Mouse (Mus musculus): ENCODE results near the gene Leap2. TPM values are rescaled to one million over a fixed set of nuclear protein-coding genes. Genes with fewer than 3 reads are reported as not detected.
A peak's percentile ranks its signal among the peaks of the same experiment; 100 is the strongest.

The Leap2 gene
- polyA plus RNA-seq, 1 experiment: not detected

GRCm38 (mm10) chr11:53456474-53457371 is 33.8 kb upstream of the Leap2 start, which contains the start of the genes Gm10447 and Shroom1:
Gene Gm10447, minus strand, starts transcription at chr11:53457110.
Gene Shroom1, plus strand, starts transcription at chr11:53457205.
- Histone ChIP-seq H3K79me2 (ENCODE audit: control insufficient read depth, insufficient read depth) (no peaks in the 10 kb centered on the region), H3K79me3 (ENCODE audit: low read depth) (no peaks in the 10 kb centered on the region), H3K4me3 (ENCODE audit: insufficient read depth, poor library complexity, severe bottlenecking) (peak within 1 kb of the TSS; percentile 29), H3K36me3 (ENCODE audit: control insufficient read depth, insufficient read depth) (no peaks in the 10 kb centered on the region), H3ac (ENCODE audit: control insufficient read depth, insufficient read length, low read depth) (peak within 1 kb of the TSS; percentile 71), H3K27me3 (ENCODE audit: control insufficient read depth, insufficient read depth, insufficient read length) (no peaks in the 10 kb centered on the region)
- TF ChIP-seq CTCF (IDR thresholded peaks at IDR 0.05; ENCODE audit: control insufficient read depth, insufficient read depth, insufficient read length) (peak; percentile 26), MYOG (IDR thresholded peaks at IDR 0.05; ENCODE audit: control insufficient read depth, extremely low read depth, insufficient read length) (no peak)

DNA sequence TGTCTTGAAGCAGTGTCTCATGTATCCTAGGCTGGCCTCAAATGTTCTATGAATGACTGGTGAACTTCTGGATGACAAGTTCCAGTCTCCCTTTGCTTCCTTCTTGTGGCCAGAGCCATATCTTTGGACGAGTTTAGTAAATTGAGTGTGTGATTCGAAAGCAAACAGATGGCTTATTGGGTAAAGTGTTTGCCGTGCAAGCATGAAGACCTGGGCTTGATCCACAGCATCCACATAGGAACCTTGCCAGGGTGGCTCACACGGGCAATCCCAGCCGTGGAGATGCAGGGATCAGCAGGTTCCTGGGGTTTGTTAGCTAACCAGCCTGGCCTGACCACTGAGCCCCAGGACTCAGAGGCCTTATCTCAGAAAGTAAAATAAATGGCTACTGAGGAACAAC is 30.1 kb upstream of the Leap2 start:
- Histone ChIP-seq H3K36me3 (ENCODE audit: control insufficient read depth, insufficient read depth) (no peaks in the 10 kb centered on the region), H3ac (ENCODE audit: control insufficient read depth, insufficient read length, low read depth) (no peak overlapping the region), H3K79me2 (ENCODE audit: control insufficient read depth, insufficient read depth) (no peaks in the 10 kb centered on the region), H3K79me3 (ENCODE audit: low read depth) (no peaks in the 10 kb centered on the region), H3K27me3 (ENCODE audit: control insufficient read depth, insufficient read depth, insufficient read length) (peaks cover 10% of the 10 kb centered on the region), H3K4me3 (ENCODE audit: insufficient read depth, poor library complexity, severe bottlenecking) (no peak overlapping the region)
- TF ChIP-seq CTCF (IDR thresholded peaks at IDR 0.05; ENCODE audit: control insufficient read depth, insufficient read depth, insufficient read length) (no peak), USF1 (IDR thresholded peaks at IDR 0.05; ENCODE audit: low read depth) (no peak), CEBPB (IDR thresholded peaks at IDR 0.05; ENCODE audit: low read depth) (no peak)

DNA sequence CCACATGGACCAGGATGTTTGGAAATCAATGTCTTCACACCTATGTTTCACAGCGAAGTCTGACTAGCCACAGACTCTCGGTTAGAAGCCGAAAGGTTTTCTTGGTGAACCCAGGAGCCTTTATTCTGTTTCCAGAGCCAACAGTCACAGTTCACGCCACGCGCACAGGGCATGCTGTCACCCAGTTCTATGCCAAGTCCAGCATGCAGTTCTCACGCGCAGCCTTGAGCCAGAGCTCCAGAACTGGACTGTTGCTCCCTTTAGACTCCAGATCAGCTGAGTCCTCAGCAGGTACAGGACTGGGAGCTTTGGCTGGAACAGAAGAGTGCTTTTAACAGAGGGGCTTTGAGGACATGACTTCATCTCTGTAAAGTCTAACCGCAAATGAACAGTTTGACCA is 29.4 kb upstream of the Leap2 start:
- no peak overlapping the region for H3K4me3 ChIP-seq (ENCODE audit: insufficient read depth, poor library complexity, severe bottlenecking)
- H3K79me2 ChIP-seq (ENCODE audit: control insufficient read depth, insufficient read depth): no peaks in the 10 kb centered on the region
- no peaks in the 10 kb centered on the region for H3K36me3 ChIP-seq (ENCODE audit: control insufficient read depth, insufficient read depth)
- H3K79me3 ChIP-seq (ENCODE audit: low read depth): no peaks in the 10 kb centered on the region
- H3ac ChIP-seq (ENCODE audit: control insufficient read depth, insufficient read length, low read depth): no peak overlapping the region
- peaks cover 10% of the 10 kb centered on the region for H3K27me3 ChIP-seq (ENCODE audit: control insufficient read depth, insufficient read depth, insufficient read length)
- TF ChIP-seq CEBPB (IDR thresholded peaks at IDR 0.05; ENCODE audit: low read depth) (no peak), CTCF (IDR thresholded peaks at IDR 0.05; ENCODE audit: control insufficient read depth, insufficient read depth, insufficient read length) (no peak), MYOD1 (IDR thresholded peaks at IDR 0.05; ENCODE audit: control insufficient read depth, insufficient read length, low read depth) (no peak), USF1 (IDR thresholded peaks at IDR 0.05; ENCODE audit: low read depth) (no peak), MYOG (IDR thresholded peaks at IDR 0.05; ENCODE audit: control insufficient read depth, extremely low read depth, insufficient read length) (no peak), MAX (IDR thresholded peaks at IDR 0.05) (no peak), FOSL1 (IDR thresholded peaks at IDR 0.05; ENCODE audit: insufficient read depth, low read length, poor library complexity, severe bottlenecking) (no peak)

GRCm38 (mm10) chr11:53451361-53451760 is 28.4 kb upstream of the Leap2 start:
- no peak for TF ChIP-seq FOSL1 (IDR thresholded peaks at IDR 0.05; ENCODE audit: insufficient read depth, low read length, poor library complexity, severe bottlenecking)
- TF ChIP-seq MYOG (IDR thresholded peaks at IDR 0.05; ENCODE audit: control insufficient read depth, extremely low read depth, insufficient read length): no peak
- TF ChIP-seq MYOD1 (IDR thresholded peaks at IDR 0.05; ENCODE audit: control insufficient read depth, insufficient read length, low read depth): no peak
- no peak for TF ChIP-seq USF1 (IDR thresholded peaks at IDR 0.05; ENCODE audit: low read depth)
- no peak for TF ChIP-seq CEBPB (IDR thresholded peaks at IDR 0.05; ENCODE audit: low read depth)
- no peak for TF ChIP-seq CTCF (IDR thresholded peaks at IDR 0.05; ENCODE audit: control insufficient read depth, insufficient read depth, insufficient read length)
- TF ChIP-seq MAX (IDR thresholded peaks at IDR 0.05): no peak
- Histone ChIP-seq H3K4me3 (ENCODE audit: insufficient read depth, poor library complexity, severe bottlenecking) (no peak overlapping the region), H3K79me2 (ENCODE audit: control insufficient read depth, insufficient read depth) (no peaks in the 10 kb centered on the region), H3ac (ENCODE audit: control insufficient read depth, insufficient read length, low read depth) (no peak overlapping the region), H3K27me3 (ENCODE audit: control insufficient read depth, insufficient read depth, insufficient read length) (peaks cover 10% of the 10 kb centered on the region), H3K79me3 (ENCODE audit: low read depth) (no peaks in the 10 kb centered on the region), H3K36me3 (ENCODE audit: control insufficient read depth, insufficient read depth) (no peaks in the 10 kb centered on the region)

DNA sequence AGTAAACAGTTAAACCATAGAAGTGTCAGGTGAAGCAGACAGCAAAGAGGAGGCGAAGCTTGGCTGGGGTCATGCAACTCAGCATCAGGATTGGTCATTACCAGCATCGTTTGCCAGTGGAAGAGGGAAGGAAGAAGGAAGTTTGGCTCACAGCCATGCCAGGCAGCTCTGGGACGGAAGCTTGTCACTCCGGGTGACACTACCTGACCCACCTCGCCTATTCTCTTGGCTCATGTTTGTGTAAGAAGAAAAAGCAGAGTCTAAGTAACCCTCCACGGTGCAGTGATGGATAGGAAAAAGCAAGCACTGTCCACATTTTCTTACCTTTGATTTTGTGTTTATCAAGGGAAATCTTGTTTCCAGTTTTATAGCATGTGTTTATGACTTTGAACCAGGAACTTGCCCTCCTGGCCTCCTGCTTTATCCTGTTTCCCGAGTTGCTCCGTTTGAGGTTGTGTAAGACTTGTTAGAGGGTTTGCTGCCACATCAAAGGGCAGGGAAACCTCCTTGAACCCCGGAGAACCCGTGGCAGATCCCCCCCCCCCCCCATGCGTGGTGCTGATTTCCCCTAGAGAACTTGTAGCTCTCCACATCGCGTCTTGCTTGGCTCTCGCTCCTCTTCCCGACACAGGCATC is 27.2 kb upstream of the Leap2 start:
- Histone ChIP-seq H3ac (ENCODE audit: control insufficient read depth, insufficient read length, low read depth) (no peak overlapping the region), H3K4me3 (ENCODE audit: insufficient read depth, poor library complexity, severe bottlenecking) (no peak overlapping the region), H3K27me3 (ENCODE audit: control insufficient read depth, insufficient read depth, insufficient read length) (peaks cover 10% of the 10 kb centered on the region), H3K79me2 (ENCODE audit: control insufficient read depth, insufficient read depth) (no peaks in the 10 kb centered on the region), H3K36me3 (ENCODE audit: control insufficient read depth, insufficient read depth) (no peaks in the 10 kb centered on the region), H3K79me3 (ENCODE audit: low read depth) (no peaks in the 10 kb centered on the region)
- TF ChIP-seq MAX (IDR thresholded peaks at IDR 0.05): no peak
- TF ChIP-seq USF1 (IDR thresholded peaks at IDR 0.05; ENCODE audit: low read depth): no peak
- TF ChIP-seq FOSL1 (IDR thresholded peaks at IDR 0.05; ENCODE audit: insufficient read depth, low read length, poor library complexity, severe bottlenecking): no peak
- no peak for TF ChIP-seq CEBPB (IDR thresholded peaks at IDR 0.05; ENCODE audit: low read depth)
- no peak for TF ChIP-seq CTCF (IDR thresholded peaks at IDR 0.05; ENCODE audit: control insufficient read depth, insufficient read depth, insufficient read length)
- TF ChIP-seq MYOD1 (IDR thresholded peaks at IDR 0.05; ENCODE audit: control insufficient read depth, insufficient read length, low read depth): no peak
- no peak for TF ChIP-seq MYOG (IDR thresholded peaks at IDR 0.05; ENCODE audit: control insufficient read depth, extremely low read depth, insufficient read length)

All from C2C12 (cell line).